ENCODE assay signal across 35 mouse cellular contexts in genomic region chr9:108530954-108531353, GRCm38 (mm10).
"Had no signal": no experiment of that assay in that cellular context is flagged by ENCODE, and none has a peak within 500 bp of the region (broad histone marks: within the 10 kb centered on the region; RNA-seq: fewer than 3 reads in every experiment).

No protein-coding gene starts in this region.

- H3K9me3 ChIP-seq: heart, embryonic 10.5 days; heart, embryonic 12.5 days; heart, embryonic 13.5 days; heart, embryonic 15.5 days; hindbrain, embryonic 10.5 days; hindbrain, embryonic 12.5 days; hindbrain, embryonic 13.5 days; hindbrain, embryonic 15.5 days; intestine, embryonic 15.5 days; kidney, embryonic 15.5 days had no signal

- H3K4me1 ChIP-seq: heart, embryonic 10.5 days; heart, embryonic 12.5 days; heart, embryonic 13.5 days; heart, embryonic 15.5 days; hindbrain, embryonic 10.5 days; hindbrain, embryonic 12.5 days; hindbrain, embryonic 13.5 days; hindbrain, embryonic 15.5 days; intestine, embryonic 15.5 days; kidney, embryonic 15.5 days had no signal

- H3K4me3 ChIP-seq: heart, embryonic 10.5 days; heart, embryonic 12.5 days; heart, embryonic 13.5 days; heart, embryonic 15.5 days; hindbrain, embryonic 10.5 days; hindbrain, embryonic 12.5 days; hindbrain, embryonic 13.5 days; hindbrain, embryonic 15.5 days; intestine, embryonic 15.5 days; kidney, embryonic 15.5 days; layer of hippocampus, adult 2 months had no signal

- H3K27me3 ChIP-seq: heart, embryonic 12.5 days; heart, embryonic 13.5 days; heart, embryonic 15.5 days; hindbrain, embryonic 12.5 days; hindbrain, embryonic 13.5 days; hindbrain, embryonic 15.5 days; intestine, embryonic 15.5 days; kidney, embryonic 15.5 days had no signal

- H3K27ac ChIP-seq: heart, embryonic 10.5 days; heart, embryonic 13.5 days; heart, embryonic 15.5 days; hindbrain, embryonic 10.5 days; hindbrain, embryonic 12.5 days; hindbrain, embryonic 13.5 days; hindbrain, embryonic 14.5 days; hindbrain, embryonic 15.5 days; hindbrain, postnatal 0 days; intestine, embryonic 15.5 days; kidney, embryonic 15.5 days; kidney, postnatal 0 days; layer of hippocampus, adult 2 months had no signal

- DNase-seq: heart, postnatal 10 days; heart, postnatal 14 days; heart, postnatal 36 days; heart, postnatal 4 days; kidney, adult 11 months; kidney, adult 18-20 months; kidney, adult 2 months; kidney, adult 8-10 months; kidney, adult 9 months; kidney, postnatal 10 days; kidney, postnatal 14 days; kidney, postnatal 25 days; kidney, postnatal 36 days; kidney, postnatal 4 days; layer of hippocampus, adult 9-11 months; layer of hippocampus, postnatal 36 days had no signal

- H3K4me2 ChIP-seq: heart, embryonic 11.5 days; heart, embryonic 12.5 days; heart, embryonic 13.5 days; heart, embryonic 15.5 days; hindbrain, embryonic 12.5 days; hindbrain, embryonic 13.5 days; hindbrain, embryonic 14.5 days; hindbrain, embryonic 15.5 days; intestine, embryonic 15.5 days; kidney, embryonic 15.5 days had no signal

- ATAC-seq: hindbrain, embryonic 16.5 days; hindbrain, postnatal 0 days; inflammation-experienced regulatory T-cells, adult 6 months; intestine, embryonic 15.5 days; intestine, embryonic 16.5 days; intestine, postnatal 0 days had no signal

- H3K9ac ChIP-seq: heart, embryonic 12.5 days; heart, embryonic 13.5 days; heart, embryonic 15.5 days; hindbrain, embryonic 12.5 days; hindbrain, embryonic 13.5 days; hindbrain, embryonic 14.5 days; hindbrain, embryonic 15.5 days; intestine, embryonic 15.5 days; kidney, embryonic 15.5 days had no signal
